Mouse (Mus musculus): ENCODE measurements at regions not wholly inside any gene's neighbourhood (a gene's known extent, or its start where the extent isn't known, plus 50 kb on each side); places are given as distances from the start of the nearest gene placed in this dataset.

DNA sequence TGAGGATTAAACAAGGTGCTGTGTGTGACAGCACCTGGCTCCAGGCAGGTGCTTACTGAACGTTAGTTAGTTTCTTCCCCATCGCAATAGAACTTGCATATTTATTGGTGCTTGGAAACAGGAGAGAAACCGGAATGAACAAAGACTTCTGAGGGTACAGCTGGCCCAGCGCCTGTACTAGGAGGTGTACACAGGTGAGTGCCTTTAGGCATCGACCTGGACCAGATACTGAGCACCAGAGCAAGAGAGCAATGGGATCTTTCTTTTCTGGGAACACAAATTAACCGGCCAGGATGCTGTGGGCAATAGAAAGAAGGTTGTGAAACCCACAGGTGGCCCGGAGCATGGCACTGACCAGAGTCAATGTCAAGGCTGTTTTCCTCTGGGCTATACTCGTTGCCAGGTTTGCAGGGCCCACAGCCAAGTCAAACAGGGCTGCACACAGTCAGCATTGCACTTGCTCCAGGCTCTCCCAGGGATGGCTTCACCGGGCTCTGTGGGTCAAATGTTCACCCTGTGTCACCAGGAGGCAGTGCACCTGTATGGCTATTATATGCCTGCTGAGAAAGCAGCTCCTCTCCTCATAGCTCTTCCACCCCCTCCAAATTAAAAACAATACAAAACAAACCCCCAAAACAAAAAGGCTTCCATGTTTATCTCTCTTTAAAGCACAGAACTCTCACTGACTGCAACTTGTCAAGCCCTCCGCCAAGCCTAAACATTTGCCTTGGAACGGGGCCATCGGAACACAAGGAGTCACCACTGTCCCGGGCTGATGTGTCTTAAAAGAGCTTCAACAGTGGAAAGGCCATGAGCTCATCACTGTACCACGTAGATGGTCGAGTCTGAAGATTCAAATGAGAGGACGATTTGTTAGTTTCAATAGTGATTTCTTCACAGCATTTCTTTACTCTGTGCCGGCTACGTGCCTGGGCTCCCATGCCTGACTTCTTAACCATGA lies 629.1 kb downstream of the Rnf144a start:
- H3K4me3 ChIP-seq (replicated peaks) = no peak overlapping the region
- WGBS = 87% methylated on average over 18 of the region's 18 CpGs
- ATAC-seq (ENCODE audit: low FRiP score) = no peak

DNA sequence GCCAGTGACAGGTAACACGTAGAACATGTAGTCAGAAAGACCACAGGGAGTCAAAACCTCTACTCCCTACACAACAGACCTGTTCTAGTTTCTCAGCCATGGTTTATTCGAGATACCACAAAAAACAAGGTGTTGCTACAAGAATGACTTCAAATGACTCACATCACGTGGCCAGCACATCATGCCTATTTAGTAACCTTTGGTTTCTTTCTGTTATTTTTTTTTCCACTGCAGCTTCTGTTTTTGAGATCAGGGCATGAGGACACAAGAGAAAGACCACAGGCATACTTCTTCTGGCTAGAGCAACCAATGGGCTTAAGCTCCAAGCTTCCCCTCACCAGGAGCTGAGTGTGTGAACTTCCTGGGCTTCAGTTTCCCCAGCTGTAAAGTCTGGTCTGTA lies 630.7 kb downstream of the Rnf144a start:
- H3K4me1 ChIP-seq = 0 out of 2 replicates have a peak, but pooled peaks cover 2% of the 10 kb centered on the region
- no peak overlapping the region for H3K4me3 ChIP-seq (replicated peaks)
- no peak overlapping the region for H3K27ac ChIP-seq
- no peak for ATAC-seq (ENCODE audit: low FRiP score)
- H3K36me3 ChIP-seq (replicated peaks) = no peaks in the 10 kb centered on the region
- H3K27me3 ChIP-seq = no peaks in the 10 kb centered on the region
- 84% methylated on average over 3 of the region's 3 CpGs for WGBS
- no peak overlapping the region for H3K9ac ChIP-seq
- H3K4me2 ChIP-seq = no peak overlapping the region
- no peaks in the 10 kb centered on the region for H3K9me3 ChIP-seq

More for the DNA sequence above, 629.1 kb downstream of the Rnf144a start:
- 0 out of 2 replicates have a peak, but pooled peaks cover 2% of the 10 kb centered on the region for H3K4me1 ChIP-seq
- H3K9ac ChIP-seq = no peak overlapping the region
- no peaks in the 10 kb centered on the region for H3K36me3 ChIP-seq (replicated peaks)
- no peak overlapping the region for H3K27ac ChIP-seq
- no peak overlapping the region for H3K4me2 ChIP-seq
- no peaks in the 10 kb centered on the region for H3K9me3 ChIP-seq
- H3K27me3 ChIP-seq = no peaks in the 10 kb centered on the region

DNA sequence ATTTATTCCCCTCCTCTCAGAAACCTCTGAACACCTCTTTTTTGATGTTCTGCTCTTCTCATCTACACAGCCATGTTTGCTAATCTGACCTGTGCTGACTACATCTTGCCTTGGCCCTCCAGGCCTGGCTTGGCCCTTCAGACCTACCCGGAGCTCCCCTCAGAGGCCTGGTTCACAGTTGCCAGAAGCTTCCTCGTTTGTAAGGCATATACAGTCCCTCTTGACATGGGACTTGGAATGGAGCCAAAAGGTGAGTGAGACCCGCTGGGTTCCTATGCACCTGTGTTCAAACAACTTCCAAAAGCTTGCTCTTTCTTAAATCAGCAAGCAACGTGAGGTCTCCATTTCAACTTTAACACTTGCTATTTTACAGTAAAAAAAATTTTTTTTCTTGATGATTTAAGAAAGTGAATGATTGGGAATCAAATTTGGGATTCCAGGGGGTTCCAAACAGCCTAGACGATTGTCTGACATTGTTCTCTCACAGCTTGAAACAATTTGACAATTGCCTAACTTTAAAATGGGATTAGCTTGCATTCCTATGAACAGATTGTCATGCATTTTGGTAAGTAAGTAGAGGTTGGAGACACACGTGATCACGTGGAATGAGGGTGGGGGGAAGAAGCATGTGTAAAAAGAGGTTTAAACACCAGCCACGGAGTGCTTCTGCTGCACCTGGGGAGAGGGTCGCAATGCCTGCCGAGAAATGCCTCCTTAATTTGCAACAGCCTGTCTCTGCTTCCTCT lies 631.9 kb downstream of the Rnf144a start:
- Histone ChIP-seq H3K9me3 (no peaks in the 10 kb centered on the region), H3K9ac (no peak overlapping the region), H3K36me3 (replicated peaks) (no peaks in the 10 kb centered on the region), H3K4me2 (no peak overlapping the region), H3K4me3 (replicated peaks) (no peak overlapping the region), H3K4me1 (0 out of 2 replicates have a peak, but pooled peaks cover 2% of the 10 kb centered on the region), H3K27me3 (no peaks in the 10 kb centered on the region), H3K27ac (no peak overlapping the region)
- no peak for ATAC-seq (ENCODE audit: low FRiP score)
- 43% methylated on average over 10 of the region's 10 CpGs for WGBS

DNA sequence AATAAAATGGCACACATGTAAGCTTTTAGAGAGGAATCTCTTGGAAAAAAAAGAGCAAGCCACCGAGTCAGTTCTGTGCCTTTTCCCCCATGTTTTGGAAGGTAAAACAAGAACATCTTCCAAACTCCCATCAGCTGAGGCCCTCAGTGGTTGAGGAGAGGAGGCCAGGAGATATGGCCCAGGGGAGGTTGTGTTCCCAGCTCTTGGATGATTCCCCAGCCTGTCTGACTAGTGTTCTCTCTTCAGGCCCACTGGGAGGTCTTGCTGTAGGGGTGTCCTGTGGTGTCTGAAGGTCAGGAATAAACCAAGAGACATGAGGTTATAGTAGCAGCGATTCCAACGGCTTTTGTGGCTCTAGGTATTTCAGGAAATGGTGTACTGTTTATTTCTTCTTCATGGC lies 643.2 kb downstream of the Rnf144a start:
- Histone ChIP-seq H3K4me2 (no peak overlapping the region), H3K4me3 (replicated peaks) (no peak overlapping the region), H3K4me1 (peaks cover 6% of the 10 kb centered on the region; the same call in 1 of the 2 replicates), H3K27ac (no peak overlapping the region), H3K9ac (no peak overlapping the region), H3K9me3 (no peaks in the 10 kb centered on the region), H3K36me3 (replicated peaks) (no peaks in the 10 kb centered on the region), H3K27me3 (no peaks in the 10 kb centered on the region)
- ATAC-seq (ENCODE audit: low FRiP score) = no peak
- 81% methylated on average over 3 of the region's 3 CpGs for WGBS

DNA sequence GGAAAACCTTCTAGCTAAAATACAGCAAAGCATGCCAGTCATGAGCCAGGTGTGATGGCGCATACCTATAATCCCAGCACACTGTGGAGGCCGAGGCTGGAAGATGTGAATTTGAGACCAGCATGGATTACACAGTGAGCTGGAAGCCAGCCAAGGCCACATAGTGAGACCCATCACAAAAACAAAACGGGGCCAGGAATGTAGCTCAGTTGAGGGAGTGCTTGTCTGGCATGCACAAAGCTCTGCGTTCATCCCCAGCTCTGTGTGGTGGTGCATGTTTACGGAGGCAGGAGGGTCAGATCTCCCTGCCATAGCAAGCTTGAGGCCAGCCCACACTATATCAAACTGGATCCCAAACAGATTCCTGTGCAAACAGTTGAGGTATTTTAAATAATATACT lies 646.4 kb downstream of the Rnf144a start:
- 44% methylated on average over 5 of the region's 5 CpGs for WGBS
- H3K4me2 ChIP-seq = no peak overlapping the region
- no peaks in the 10 kb centered on the region for H3K27me3 ChIP-seq
- no peak overlapping the region for H3K27ac ChIP-seq
- H3K9ac ChIP-seq = no peak overlapping the region
- no peak overlapping the region for H3K4me3 ChIP-seq (replicated peaks)
- no peaks in the 10 kb centered on the region for H3K9me3 ChIP-seq
- peaks cover 16% of the 10 kb centered on the region for H3K4me1 ChIP-seq
- no peaks in the 10 kb centered on the region for H3K36me3 ChIP-seq (replicated peaks)
- no peak for ATAC-seq (ENCODE audit: low FRiP score)

DNA sequence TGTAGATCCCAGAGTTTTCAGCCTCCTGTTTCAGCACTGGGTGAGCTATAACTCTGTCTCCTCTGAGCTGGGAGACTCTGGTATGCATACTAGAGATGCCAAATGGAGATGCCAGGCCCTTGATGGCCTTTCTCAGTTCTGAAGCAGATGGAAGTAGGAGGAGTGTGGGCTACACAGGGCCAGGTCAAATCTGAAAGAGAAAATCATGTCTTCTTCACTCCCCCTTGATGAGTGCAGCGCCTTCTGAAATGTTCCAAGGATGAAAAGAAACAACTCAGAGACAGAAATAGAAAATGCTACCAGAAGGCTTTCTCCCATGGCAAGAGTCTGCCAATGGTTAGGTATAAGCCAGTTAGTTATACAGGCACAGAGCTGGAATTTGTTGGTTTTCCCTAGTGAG lies 652.0 kb downstream of the Rnf144a start:
- 91% methylated on average over 1 of the region's 1 CpGs for WGBS
- peaks cover 9% of the 10 kb centered on the region for H3K4me1 ChIP-seq

DNA sequence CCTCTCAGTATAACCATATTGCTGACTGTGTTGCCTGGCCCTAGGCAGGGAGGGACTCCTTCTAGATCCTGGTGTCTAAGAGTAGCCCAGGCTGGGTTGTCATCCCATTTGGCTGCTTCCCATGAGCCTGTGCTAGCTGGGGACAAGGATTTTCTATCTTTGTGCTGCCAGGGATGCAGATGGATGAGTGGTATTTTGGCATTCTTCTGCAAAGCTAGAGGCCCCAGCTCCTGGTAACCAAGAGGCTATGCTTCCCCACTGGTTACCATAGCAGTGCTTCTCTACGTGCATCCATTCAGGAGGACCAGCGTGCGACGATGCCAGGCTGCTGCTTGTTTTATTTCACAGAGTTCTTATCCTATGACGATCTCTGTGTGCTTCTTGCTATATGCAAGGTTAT lies 658.0 kb downstream of the Rnf144a start:
- Histone ChIP-seq H3K4me3 (replicated peaks) (no peak overlapping the region), H3K27ac (no peak overlapping the region), H3K4me1 (no peaks in the 10 kb centered on the region), H3K4me2 (no peak overlapping the region), H3K27me3 (no peaks in the 10 kb centered on the region), H3K9ac (no peak overlapping the region), H3K9me3 (0 out of 2 replicates have a peak, but pooled peaks cover 4% of the 10 kb centered on the region), H3K36me3 (replicated peaks) (no peaks in the 10 kb centered on the region)
- ATAC-seq (ENCODE audit: low FRiP score) = no peak
- 89% methylated on average over 5 of the region's 5 CpGs for WGBS

More for the DNA sequence above, 652.0 kb downstream of the Rnf144a start:
- no peaks in the 10 kb centered on the region for H3K36me3 ChIP-seq (replicated peaks)
- H3K9me3 ChIP-seq = 0 out of 2 replicates have a peak, but pooled peaks cover 4% of the 10 kb centered on the region
- no peak overlapping the region for H3K9ac ChIP-seq
- H3K4me2 ChIP-seq = no peak overlapping the region
- no peak overlapping the region for H3K4me3 ChIP-seq (replicated peaks)
- ATAC-seq (ENCODE audit: low FRiP score) = no peak
- H3K27ac ChIP-seq = no peak overlapping the region
- H3K27me3 ChIP-seq = 0 out of 2 replicates have a peak, but pooled peaks cover 3% of the 10 kb centered on the region

DNA sequence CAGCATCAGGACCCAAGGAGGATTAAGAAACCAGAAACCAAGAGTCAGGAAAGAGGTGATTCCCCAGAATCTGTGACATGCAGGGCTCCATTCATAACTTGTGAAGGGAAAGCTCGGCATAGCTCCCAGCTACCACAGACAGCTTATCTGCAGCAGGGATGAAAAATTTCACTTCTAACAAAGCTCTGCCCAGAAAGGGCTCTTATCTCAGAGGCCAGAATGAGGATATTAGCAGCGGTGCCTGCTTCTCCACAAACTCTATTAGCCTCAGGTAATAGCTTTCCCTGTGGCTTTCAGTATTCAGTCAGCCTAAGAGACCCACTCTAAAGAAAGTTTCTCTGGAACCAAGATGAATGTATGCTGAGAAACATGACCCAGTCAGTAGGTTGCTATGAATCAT lies 636.9 kb upstream of the Id2 start:
- Histone ChIP-seq H3K9me3 (no peaks in the 10 kb centered on the region), H3K4me1 (no peaks in the 10 kb centered on the region), H3K36me3 (replicated peaks) (no peaks in the 10 kb centered on the region), H3K27ac (no peak overlapping the region), H3K27me3 (no peaks in the 10 kb centered on the region), H3K4me3 (replicated peaks) (no peak overlapping the region), H3K4me2 (no peak overlapping the region), H3K9ac (no peak overlapping the region)
- WGBS = 83% methylated on average over 2 of the region's 2 CpGs
- no peak for ATAC-seq (ENCODE audit: low FRiP score)

DNA sequence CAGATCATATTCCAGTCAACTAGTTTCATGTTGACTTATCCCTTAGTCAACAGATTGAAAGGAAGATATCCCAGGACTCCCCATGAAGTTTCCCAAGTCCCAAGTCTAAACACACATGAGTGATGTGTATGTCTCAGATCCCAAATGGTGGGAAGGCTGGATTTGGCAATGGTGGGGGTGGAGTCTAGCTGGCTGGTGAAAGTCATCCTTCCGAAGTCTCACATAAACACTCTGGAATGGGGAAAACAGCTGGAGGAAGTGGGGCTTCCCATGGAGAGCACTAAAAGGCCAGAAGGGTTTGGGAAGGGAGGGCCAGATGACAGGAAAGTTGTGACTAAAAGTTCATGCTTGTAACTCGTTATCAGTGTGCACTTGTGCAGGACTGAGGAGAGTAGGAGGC lies 628.8 kb upstream of the Id2 start:
- H3K9ac ChIP-seq = no peak overlapping the region
- no peaks in the 10 kb centered on the region for H3K36me3 ChIP-seq (replicated peaks)
- no peak overlapping the region for H3K4me3 ChIP-seq (replicated peaks)
- H3K9me3 ChIP-seq = no peaks in the 10 kb centered on the region
- no peak overlapping the region for H3K27ac ChIP-seq
- no peaks in the 10 kb centered on the region for H3K27me3 ChIP-seq
- WGBS = 69% methylated on average over 2 of the region's 2 CpGs
- ATAC-seq (ENCODE audit: low FRiP score) = no peak
- no peaks in the 10 kb centered on the region for H3K4me1 ChIP-seq
- H3K4me2 ChIP-seq = no peak overlapping the region

DNA sequence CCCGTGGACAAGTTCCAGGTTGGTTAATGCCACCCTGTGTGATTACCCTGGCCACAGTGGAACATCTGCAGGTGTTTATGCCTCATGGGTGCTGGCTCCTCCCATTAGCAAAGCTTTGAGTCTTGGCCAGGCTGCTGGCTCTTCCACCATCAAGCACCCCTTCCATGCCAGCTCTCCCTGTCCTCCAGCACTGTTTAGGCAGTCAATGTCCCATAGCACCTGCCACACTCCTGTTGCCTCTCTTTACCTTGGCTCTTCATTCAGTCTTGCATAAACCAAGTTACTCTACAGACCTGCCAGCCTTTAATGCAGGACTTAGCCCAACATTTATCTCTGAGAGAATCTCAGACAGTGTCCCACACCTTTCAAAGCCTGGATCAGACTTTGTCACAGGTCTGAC lies 614.2 kb upstream of the Id2 start:
- Histone ChIP-seq H3K9me3 (no peaks in the 10 kb centered on the region), H3K27ac (no peak overlapping the region), H3K4me3 (replicated peaks) (no peak overlapping the region), H3K27me3 (no peaks in the 10 kb centered on the region), H3K9ac (no peak overlapping the region), H3K4me1 (no peaks in the 10 kb centered on the region), H3K4me2 (no peak overlapping the region), H3K36me3 (replicated peaks) (no peaks in the 10 kb centered on the region)
- WGBS = 93% methylated on average over 1 of the region's 1 CpGs
- no peak for ATAC-seq (ENCODE audit: low FRiP score)

DNA sequence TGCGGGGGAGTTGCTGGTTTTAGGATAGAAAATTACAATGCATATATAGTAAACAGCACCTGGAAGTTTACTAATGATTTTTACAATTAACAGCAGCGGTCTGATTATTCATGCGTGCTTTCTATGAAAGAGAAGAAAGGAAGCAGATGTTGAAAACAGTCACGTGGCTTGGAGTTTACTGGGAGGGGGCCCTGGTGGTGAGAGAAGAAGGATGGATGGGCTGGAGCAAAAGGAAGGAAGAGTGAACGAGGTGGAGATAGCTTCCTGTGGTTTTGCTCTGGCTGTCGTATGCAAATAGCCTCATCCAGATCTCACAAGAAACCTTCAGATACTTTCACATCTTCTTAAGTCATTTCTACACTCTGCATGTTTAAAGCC lies 606.1 kb upstream of the Id2 start:
- Histone ChIP-seq H3K4me2 (peak overlapping the region; percentile 53), H3K4me1 (peaks cover 12% of the 10 kb centered on the region), H3K27me3 (no peaks in the 10 kb centered on the region), H3K9me3 (no peaks in the 10 kb centered on the region), H3K36me3 (replicated peaks) (no peaks in the 10 kb centered on the region), H3K4me3 (replicated peaks) (peak overlapping the region; percentile 19; the same call in 1 of the 2 replicates), H3K27ac (no peak overlapping the region), H3K9ac (no peak overlapping the region; the same call in 1 of the 2 replicates)
- peak; percentile 39; the same call in 1 of the 2 replicates for ATAC-seq (ENCODE audit: low FRiP score)
- WGBS = 7% methylated on average over 6 of the region's 6 CpGs
